Mouse (Mus musculus): ENCODE results near the gene Trpm1.

The Trpm1 gene

GRCm38 (mm10) chr7:64234310-64234820 is 80.7 kb downstream of the Trpm1 start:
- no peak for DNase-seq (ENCODE audit: low spot score in 2 of 2)

- DNase-seq (ENCODE audit: low spot score in 2 of 2): no peak
Measured at GRCm38 (mm10) chr7:64236521-64236920, 82.9 kb downstream of the Trpm1 start.

GRCm38 (mm10) chr7:64237747-64238146 is 84.1 kb downstream of the Trpm1 start:
- no peak for DNase-seq (ENCODE audit: low spot score in 2 of 2)

- no peak for DNase-seq (ENCODE audit: low spot score in 2 of 2)
Measured at GRCm38 (mm10) chr7:64238410-64239086, 84.9 kb downstream of the Trpm1 start.

DNA sequence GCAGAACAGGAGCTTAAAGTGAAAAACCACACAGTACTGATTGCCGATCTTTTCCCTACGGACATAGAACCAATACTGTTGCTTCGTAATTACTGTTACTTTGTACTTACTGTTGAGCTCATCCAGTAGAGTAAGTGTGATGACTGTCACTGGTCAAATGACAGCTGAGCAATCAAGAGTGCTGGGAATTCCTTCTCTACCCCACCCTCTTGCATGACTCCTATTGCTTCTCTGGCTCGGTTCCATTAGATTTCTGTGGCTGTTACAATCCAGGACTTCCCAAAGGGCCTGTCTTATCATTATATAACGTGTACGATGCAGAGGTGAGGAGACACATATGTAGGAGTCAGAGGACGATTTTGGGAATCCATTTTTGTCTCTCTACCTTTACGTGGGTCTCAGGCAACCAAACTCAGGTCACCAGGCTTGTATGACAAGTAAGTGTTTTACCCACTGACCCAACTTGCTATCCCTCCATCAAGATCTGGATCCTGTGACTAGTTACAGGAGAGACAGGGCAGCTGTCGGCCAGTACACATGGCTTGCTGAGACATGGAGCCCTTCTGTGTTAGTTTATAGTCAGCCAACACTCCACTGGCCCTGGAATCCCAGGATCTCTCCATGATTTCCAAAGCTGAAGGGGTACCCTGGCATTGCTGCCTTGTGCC is 85.6 kb downstream of the Trpm1 start:
- no peak for DNase-seq (ENCODE audit: low spot score in 2 of 2)

GRCm38 (mm10) chr7:64239806-64240315 is 86.2 kb downstream of the Trpm1 start:
- DNase-seq (ENCODE audit: low spot score in 2 of 2): no peak

DNA sequence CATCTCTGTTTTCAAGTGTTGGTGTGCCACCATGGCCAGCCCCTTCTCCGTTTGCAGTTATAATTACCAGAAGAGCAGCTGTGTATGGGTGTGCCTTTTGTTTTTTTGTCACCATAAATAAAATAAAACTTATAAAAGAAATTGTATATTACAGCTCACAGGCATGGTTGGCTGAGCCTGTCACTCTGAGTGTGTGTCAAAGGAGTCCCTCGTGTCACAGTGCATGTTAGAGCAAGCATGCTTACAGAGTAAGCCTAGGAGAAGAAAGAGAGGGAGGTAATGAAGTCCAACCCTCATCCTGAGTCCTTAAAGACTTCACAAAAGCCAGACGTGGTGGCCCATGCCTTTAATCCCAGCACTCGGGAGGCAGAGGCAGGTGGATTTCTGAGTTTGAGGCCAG is 88.8 kb downstream of the Trpm1 start:
- DNase-seq (ENCODE audit: low spot score in 2 of 2): no peak

- no peak for DNase-seq (ENCODE audit: low spot score in 2 of 2)
Measured at GRCm38 (mm10) chr7:64244371-64244770, 90.7 kb downstream of the Trpm1 start.

DNA sequence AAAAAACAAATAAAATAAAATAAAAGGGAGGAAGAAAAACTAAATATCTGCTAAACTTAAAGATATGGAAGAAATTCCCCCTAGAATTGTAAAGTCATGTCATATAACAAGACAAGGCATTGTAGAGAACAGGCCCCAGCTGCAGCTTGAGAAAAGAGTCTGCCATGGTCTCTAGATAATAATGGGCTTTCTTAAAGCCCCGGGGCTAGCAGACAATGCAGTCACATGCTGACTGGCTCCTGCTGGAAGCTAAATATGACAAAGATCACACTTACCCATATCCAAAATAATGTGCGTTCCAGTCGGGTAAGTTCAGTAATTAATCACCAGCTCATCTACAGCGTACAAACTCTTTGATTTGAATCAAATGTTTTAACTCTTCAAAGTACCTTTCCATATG is 93.1 kb downstream of the Trpm1 start:
- DNase-seq (ENCODE audit: low spot score in 2 of 2): no peak

GRCm38 (mm10) chr7:64248352-64248751 is 94.7 kb downstream of the Trpm1 start:
- no peak for DNase-seq (ENCODE audit: low spot score in 2 of 2)

DNA sequence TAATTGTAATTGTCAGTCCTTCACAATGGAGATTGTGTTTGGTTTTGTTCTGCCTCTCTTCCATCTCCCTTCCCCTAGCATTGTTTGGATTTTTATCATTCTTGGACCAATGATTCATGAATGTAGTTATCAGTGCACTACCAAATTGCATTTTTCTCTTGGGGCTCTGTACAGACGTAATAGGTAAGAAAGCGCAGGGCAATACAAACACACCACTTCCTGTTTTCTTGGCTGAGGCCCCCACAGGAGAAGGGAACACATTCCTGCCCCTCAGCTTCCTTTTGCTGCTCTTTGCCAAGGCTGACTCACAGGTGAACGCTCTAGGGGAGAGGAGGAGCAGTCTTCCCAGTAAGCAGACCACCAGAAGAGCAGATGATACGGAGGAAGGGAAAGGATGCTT is 96.1 kb downstream of the Trpm1 start:
- DNase-seq (ENCODE audit: low spot score in 2 of 2): no peak

- no peak for DNase-seq (ENCODE audit: low spot score in 2 of 2)
Measured at GRCm38 (mm10) chr7:64250417-64250816, 96.8 kb downstream of the Trpm1 start.

DNA sequence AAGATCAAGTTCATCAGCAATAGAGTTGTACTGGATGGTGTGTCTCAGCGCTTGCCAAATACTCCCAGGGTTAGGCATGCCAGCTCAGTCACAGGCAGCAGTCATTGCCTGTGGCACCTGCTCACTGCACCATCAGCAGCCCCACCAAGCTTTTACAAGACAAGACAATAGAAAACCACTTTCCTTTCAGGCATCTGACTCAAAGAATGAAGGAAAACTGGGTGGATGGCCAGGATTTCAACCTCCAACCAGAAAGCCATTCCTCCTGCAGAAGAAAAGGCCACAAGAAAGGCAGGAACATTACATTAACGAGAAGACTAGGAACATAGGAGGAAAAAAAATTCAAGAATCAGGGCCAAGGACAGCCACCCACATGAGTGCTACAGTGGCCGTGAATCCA is 100.1 kb downstream of the Trpm1 start:
- no peak for DNase-seq (ENCODE audit: low spot score in 2 of 2)

GRCm38 (mm10) chr7:64265502-64266279 is 112.1 kb downstream of the Trpm1 start:
- DNase-seq (ENCODE audit: low spot score in 2 of 2): no peak

GRCm38 (mm10) chr7:64266587-64266986 is 113.0 kb downstream of the Trpm1 start:
- no peak for DNase-seq (ENCODE audit: low spot score in 2 of 2)

- DNase-seq (ENCODE audit: low spot score in 2 of 2): no peak
Measured at GRCm38 (mm10) chr7:64271926-64272325, 118.3 kb downstream of the Trpm1 start.

GRCm38 (mm10) chr7:64275518-64275917 is 121.9 kb downstream of the Trpm1 start:
- no peak for DNase-seq (ENCODE audit: low spot score in 2 of 2)

GRCm38 (mm10) chr7:64276921-64277320 is 123.3 kb downstream of the Trpm1 start:
- no peak for DNase-seq (ENCODE audit: low spot score in 2 of 2)

- DNase-seq (ENCODE audit: low spot score in 2 of 2): no peak
Measured at GRCm38 (mm10) chr7:64278526-64278925, 124.9 kb downstream of the Trpm1 start.

DNA sequence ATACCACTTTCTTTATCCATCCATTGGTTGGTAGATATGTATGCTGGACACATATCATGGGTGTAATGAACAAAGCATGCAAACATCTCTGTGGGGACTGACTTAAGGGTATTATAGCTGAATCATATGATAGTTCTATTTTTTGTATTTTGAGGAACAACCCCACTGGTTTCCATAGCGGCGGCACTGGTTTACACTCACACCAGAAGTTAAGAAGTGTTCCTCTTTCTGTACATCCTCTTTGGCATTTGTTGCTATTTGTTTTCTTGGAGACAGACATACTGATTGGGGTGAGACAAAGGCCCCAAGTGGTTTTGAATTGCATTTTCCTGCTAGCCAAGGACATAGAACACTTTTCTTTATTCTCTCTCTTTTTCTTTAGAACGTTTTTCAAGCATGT is 125.9 kb downstream of the Trpm1 start:
- no peak for DNase-seq (ENCODE audit: low spot score in 2 of 2)

- DNase-seq (ENCODE audit: low spot score in 2 of 2): no peak
Measured at GRCm38 (mm10) chr7:64286566-64286965, 132.9 kb downstream of the Trpm1 start.

DNA sequence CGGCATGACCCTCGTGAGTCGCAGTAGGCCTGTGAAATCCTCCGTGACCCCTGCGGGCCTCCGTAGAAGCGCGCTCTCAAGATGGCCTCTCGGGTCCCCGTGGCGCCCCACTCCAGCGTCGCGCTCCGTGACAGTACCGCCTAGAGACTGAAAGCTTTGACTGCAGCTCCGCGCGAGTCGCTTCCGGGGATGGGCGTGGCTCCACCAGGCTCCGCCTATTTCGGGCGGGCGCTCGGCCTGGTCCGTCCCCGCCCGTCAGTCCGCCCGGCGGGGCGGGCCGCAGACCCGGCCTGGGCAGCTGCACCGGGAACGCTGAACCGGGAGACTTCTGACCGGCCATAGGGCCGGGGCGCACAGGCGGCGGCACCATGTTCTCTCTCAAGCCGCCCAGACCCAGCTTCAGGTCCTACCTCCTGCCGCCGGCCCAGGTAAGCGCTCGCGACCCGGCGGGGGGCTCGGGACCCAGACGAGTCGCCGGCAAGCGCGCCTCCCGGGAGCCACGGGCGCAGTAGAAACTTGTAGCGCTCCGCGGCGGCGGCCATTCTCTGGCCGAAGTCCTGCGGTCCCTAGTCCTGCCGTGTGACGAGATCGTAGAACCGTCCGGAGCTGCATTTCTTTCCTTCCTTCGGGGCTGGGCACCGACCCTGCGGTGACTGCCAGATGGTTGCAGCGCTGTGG is 133.9 kb downstream of the Trpm1 start, which contains the start of gene Mtmr10:
Gene Mtmr10 (plus strand): TSS at position 240 of the 678 bp plus-strand sequence.
- peak; percentile 97 to 98 for DNase-seq (ENCODE audit: low spot score in 2 of 2)

All from frontal cortex, postnatal 25 days (tissue).